8 mouse cellular contexts compared by ENCODE assay signal in the genomic region with DNA sequence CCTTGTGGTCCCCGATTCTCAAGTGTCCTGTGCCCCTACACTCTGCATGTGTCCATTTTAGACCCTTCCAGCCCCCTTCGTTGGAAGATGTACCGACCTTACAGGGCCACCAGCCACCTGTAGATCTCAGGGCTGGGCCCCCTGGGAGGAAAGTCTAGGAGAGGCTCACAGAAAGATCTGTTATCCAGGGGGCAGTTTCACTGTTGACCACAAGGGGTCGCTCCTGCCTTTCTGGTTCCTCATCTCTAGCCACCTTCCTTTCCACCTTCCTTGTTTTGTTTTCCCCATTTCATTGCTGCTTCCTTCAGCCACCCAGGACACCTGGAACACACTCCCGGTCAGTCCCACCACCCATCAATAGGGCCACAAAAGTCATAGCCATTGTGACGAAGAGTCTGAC.
DNase-seq lines count a peak whose midpoint lies in the region; ATAC-seq and TF ChIP-seq lines count a peak whose summit lies in the region.
"Not testable (repeated sequence)": the region's sequence is repeated elsewhere in the genome, so short reads cannot be mapped to it uniquely, and the experiment has no call there.

No protein-coding gene starts in this region.

- H3K9me3 ChIP-seq in intestine, embryonic 14.5 days (ENCODE audit: control insufficient read depth, low read length) = not testable (repeated sequence)

- H3K4me1 ChIP-seq in intestine, embryonic 14.5 days (replicated peaks; ENCODE audit: control insufficient read depth, insufficient read depth, low read length) = peaks cover 16% of the 10 kb centered on the region
- not testable (repeated sequence) for H3K4me1 ChIP-seq in small intestine, adult 2 months (ENCODE audit: control insufficient read depth, insufficient read depth, insufficient read length, low read length)

- not testable (repeated sequence) for H3K9ac ChIP-seq in intestine, embryonic 14.5 days (ENCODE audit: low read length)

- not testable (repeated sequence) for H3K27me3 ChIP-seq in intestine, embryonic 14.5 days (replicated peaks; ENCODE audit: control insufficient read depth, insufficient read depth, low read length); small intestine, adult 2 months (ENCODE audit: control insufficient read depth, insufficient read depth, low read length)

- ATAC-seq in intestine, embryonic 14.5 days (replicated peaks; ENCODE audit: low FRiP score, low TSS enrichment, low read depth) = not testable (repeated sequence)

- WGBS in intestine, embryonic 14.5 days = 32% methylated on average over 6 of the region's 6 CpGs
- WGBS in small intestine, adult 2 months = 38% methylated on average over 6 of the region's 6 CpGs

- H3K27ac ChIP-seq in gastrocnemius, adult 2 months; intestine, embryonic 14.5 days (ENCODE audit: low read depth); small intestine, adult 2 months (ENCODE audit: insufficient read depth, low read depth, low read length): not testable (repeated sequence)

- DNase-seq in A20 (ENCODE audit: low read depth, low spot score) = peak; percentile 57
- peak; percentile 69 for DNase-seq in adrenal gland, adult 2 months
- DNase-seq in cerebellum, postnatal 4 days (ENCODE audit: low spot score in 2 of 2) = peak; percentile 52 to 74
- DNase-seq in gastrocnemius, adult 2 months = peak; percentile 68
- peak; percentile 87 for DNase-seq in intestine, embryonic 14.5 days (ENCODE audit: low spot score)
- DNase-seq in left cerebral cortex, postnatal 25 days (ENCODE audit: low spot score in 2 of 2) = peak; percentile 60 to 67
- DNase-seq in mesoderm, embryonic 11.5 days (ENCODE audit: low read depth, low spot score) = peak; percentile 61

- peaks cover 70% of the 10 kb centered on the region for H3K36me3 ChIP-seq in intestine, embryonic 14.5 days (ENCODE audit: control insufficient read depth, insufficient read depth, low read length)
- peaks cover 16% of the 10 kb centered on the region for H3K36me3 ChIP-seq in small intestine, adult 2 months (ENCODE audit: control insufficient read depth, insufficient read depth, low read length)

- not testable (repeated sequence) for H3K4me3 ChIP-seq in gastrocnemius, adult 2 months; intestine, embryonic 14.5 days (ENCODE audit: low read depth, low read length); small intestine, adult 2 months (ENCODE audit: low read depth, low read length)

- not testable (repeated sequence) for TF ChIP-seq POLR2A in small intestine, adult 2 months (IDR thresholded peaks at IDR 0.05; ENCODE audit: low read depth, low read length)

- intact Hi-C loops in gastrocnemius, adult 2 months (cut with DNase I) = loop anchor here (1.0 to 5.0 kb wide), 2 partner anchors 357 to 479 kb away; no protein-coding TSS in a partner anchor
- intact Hi-C loops in left cerebral cortex, postnatal 25 days (cut with DNase I) = loop anchor here (1.0 to 10.0 kb wide), 2 partner anchors 479 to 700 kb away; no protein-coding TSS in a partner anchor

- not testable (repeated sequence) for H3K4me2 ChIP-seq in intestine, embryonic 14.5 days (ENCODE audit: low read length)

- TF ChIP-seq CTCF in gastrocnemius, adult 2 months (IDR thresholded peaks at IDR 0.05) = peak; percentile 87
- peak; percentile 48; the same call in 1 of the 2 replicates for TF ChIP-seq CTCF in small intestine, adult 2 months (IDR thresholded peaks at IDR 0.05; ENCODE audit: extremely low read depth, insufficient read length, insufficient replicate concordance, low read depth, low read length)
